Mouse (Mus musculus): ENCODE measurements around the gene Tedc1. TPM values are rescaled to one million over a fixed set of nuclear protein-coding genes. Genes with fewer than 3 reads are reported as not detected.

The Tedc1 gene
- polyA plus RNA-seq, 1 experiment from 2014 or later: 13.3 TPM

DNA sequence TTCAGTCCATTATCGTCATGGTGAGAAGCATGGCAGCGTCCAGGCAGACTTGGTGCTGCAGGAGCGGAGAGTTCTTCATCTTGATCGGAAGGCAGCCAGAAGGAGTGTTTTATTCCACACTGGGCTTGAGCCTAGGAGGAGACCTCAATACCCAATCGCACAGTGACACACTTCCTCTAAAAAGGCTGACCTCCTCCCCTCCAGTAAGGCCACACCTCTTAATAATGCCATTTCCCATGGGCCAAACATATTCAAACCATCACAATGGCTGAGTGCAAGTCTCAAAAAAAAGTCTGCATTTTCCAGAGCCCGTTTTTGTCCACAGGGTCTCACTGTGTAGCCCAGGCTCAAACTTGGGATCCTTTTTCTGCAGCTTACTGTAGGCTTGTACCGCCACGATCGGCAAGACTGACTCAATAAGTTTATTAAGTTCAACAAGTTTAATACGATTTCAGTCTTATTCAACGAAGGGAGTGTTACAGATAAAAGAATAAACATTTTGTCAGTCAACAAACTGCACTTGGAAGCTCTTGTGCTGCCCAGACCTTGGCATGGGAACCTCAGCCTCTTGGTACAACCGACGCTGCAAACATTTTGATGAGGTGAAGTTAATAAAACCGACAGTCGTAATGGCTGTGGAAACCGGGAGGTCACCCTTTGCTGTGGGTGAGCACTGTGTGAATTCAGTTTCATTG, 58.9 kb downstream of the Tedc1 start:
- Histone ChIP-seq H3K9ac (ENCODE audit: low read length) (no peak overlapping the region), H3K4me1 (ENCODE audit: control insufficient read depth in 2 of 2, insufficient read depth in 2 of 2, low read length in 2 of 2) (peaks cover 0 to 2% of the 10 kb centered on the region in 2 experiments; a peak in 1 of 4 replicates), H3K27me3 (ENCODE audit: control insufficient read depth, insufficient read depth, low read length) (no peaks in the 10 kb centered on the region), H3K36me3 (ENCODE audit: control insufficient read depth, insufficient read depth, low read length) (no peaks in the 10 kb centered on the region), H3K4me3 (ENCODE audit: control insufficient read depth in 1 of 2, insufficient read depth in 1 of 2, low read depth in 1 of 2, low read length in 2 of 2) (no peak overlapping the region), H3K27ac (replicated peaks in 1 of 2; ENCODE audit: control insufficient read depth in 1 of 2, insufficient read depth in 1 of 2, low read depth in 2 of 2, low read length in 2 of 2) (no peak overlapping the region), H3K4me2 (ENCODE audit: low read length) (no peak overlapping the region), H3K9me3 (ENCODE audit: control insufficient read depth, low read length) (no peaks in the 10 kb centered on the region)
- 75% methylated on average over 16 of the region's 16 CpGs for WGBS
- no peak for ATAC-seq (ENCODE audit: insufficient number of reproducible peaks, insufficient read depth, low FRiP score, low read depth)

Other genes with a start within 250 kb of the Tedc1 start
- gene Jag2, start 226.6 kb upstream of the Tedc1 start, polyA plus RNA-seq (2014; fragmentation: Nextera tagmentation; extraction: Ambion mirVana): 3.4 and 4.7 TPM in 2 replicates
- 44.2 and 53.9 TPM in 2 replicates for gene Nudt14, start 214.3 kb upstream of the Tedc1 start, polyA plus RNA-seq (2014; fragmentation: Nextera tagmentation; extraction: Ambion mirVana)
- gene Btbd6, start 179.9 kb upstream of the Tedc1 start, polyA plus RNA-seq (2014; fragmentation: Nextera tagmentation; extraction: Ambion mirVana): 19.4 and 25.9 TPM in 2 replicates
- gene Brf1, start 155.7 kb upstream of the Tedc1 start, polyA plus RNA-seq (2014; fragmentation: Nextera tagmentation; extraction: Ambion mirVana): 40.5 and 42.5 TPM in 2 replicates
- gene Pacs2, start 141.9 kb upstream of the Tedc1 start, polyA plus RNA-seq (2014; fragmentation: Nextera tagmentation; extraction: Ambion mirVana): 7.1 and 7.6 TPM in 2 replicates
- gene Tex22, start 81.9 kb upstream of the Tedc1 start, polyA plus RNA-seq (2014; fragmentation: Nextera tagmentation; extraction: Ambion mirVana): not detected in 2 replicates
- gene Mta1, start 58.1 kb upstream of the Tedc1 start, polyA plus RNA-seq (2014; fragmentation: Nextera tagmentation; extraction: Ambion mirVana): 14.6 and 15.5 TPM in 2 replicates
- 1,706 and 1,786 TPM in 2 replicates for gene Crip2, start 16.2 kb upstream of the Tedc1 start, polyA plus RNA-seq (2014; fragmentation: Nextera tagmentation; extraction: Ambion mirVana)
- gene Crip1, start 10.1 kb upstream of the Tedc1 start, polyA plus RNA-seq (2014; fragmentation: Nextera tagmentation; extraction: Ambion mirVana): 586 and 589 TPM in 2 replicates
- gene Tmem121, start 29.5 kb downstream of the Tedc1 start, polyA plus RNA-seq (2014; fragmentation: Nextera tagmentation; extraction: Ambion mirVana): 1.1 and 1.2 TPM in 2 replicates